In genomic region chr1:92733732-92734131, GRCm38 (mm10) we compare ENCODE assay signal across 31 mouse cellular contexts.
A peak's percentile ranks its signal among the peaks of the same experiment; 100 is the strongest.
DNase-seq lines count a peak whose midpoint lies in the region; ATAC-seq and TF ChIP-seq lines count a peak whose summit lies in the region.
"Had no signal": no experiment of that assay in that cellular context is flagged by ENCODE, and none has a peak within 500 bp of the region (broad histone marks: within the 10 kb centered on the region; RNA-seq: fewer than 3 reads in every experiment).

No protein-coding gene starts in this region.

- ATAC-seq in forebrain, embryonic 12.5 days (ENCODE audit: low FRiP score), result no peak
- ATAC-seq in forebrain, postnatal 0 days, result peak; percentile 30; the same call in 1 of the 2 replicates
- ATAC-seq: activated CD4-positive, CD25-positive, alpha-beta regulatory T cell, adult 4 months; intestine, embryonic 16.5 days had no signal

- TF ChIP-seq CTCF in layer of hippocampus, adult 2 months (conservative IDR thresholded peaks at IDR 0.05), result no peak
- no peak for TF ChIP-seq CTCF in forebrain, postnatal 0 days (IDR thresholded peaks at IDR 0.05; ENCODE audit: low read depth)

- H3K36me3 ChIP-seq in forebrain, embryonic 12.5 days (replicated peaks), result no peaks in the 10 kb centered on the region
- no peaks in the 10 kb centered on the region for H3K36me3 ChIP-seq in forebrain, postnatal 0 days (ENCODE audit: insufficient read depth)
- H3K36me3 ChIP-seq: embryonic facial prominence, embryonic 12.5 days; heart, embryonic 15.5 days; hindbrain, embryonic 15.5 days; limb, embryonic 10.5 days; limb, embryonic 15.5 days had no signal

- H3K4me2 ChIP-seq in forebrain, embryonic 12.5 days, result no peak overlapping the region
- no peak overlapping the region for H3K4me2 ChIP-seq in forebrain, postnatal 0 days (ENCODE audit: low read depth)
- H3K4me2 ChIP-seq: embryonic facial prominence, embryonic 12.5 days; heart, embryonic 15.5 days; hindbrain, embryonic 15.5 days; limb, embryonic 15.5 days had no signal

- H3K27me3 ChIP-seq in forebrain, embryonic 12.5 days, result no peaks in the 10 kb centered on the region
- H3K27me3 ChIP-seq in forebrain, postnatal 0 days (ENCODE audit: insufficient read depth, low read length), result no peaks in the 10 kb centered on the region
- H3K27me3 ChIP-seq: embryonic facial prominence, embryonic 12.5 days; hindbrain, embryonic 15.5 days; limb, embryonic 15.5 days had no signal

- H3K9me3 ChIP-seq in forebrain, embryonic 12.5 days, result no peaks in the 10 kb centered on the region
- no peaks in the 10 kb centered on the region for H3K9me3 ChIP-seq in forebrain, postnatal 0 days (ENCODE audit: low read length)
- H3K9me3 ChIP-seq: embryonic facial prominence, embryonic 12.5 days; heart, embryonic 15.5 days; hindbrain, embryonic 15.5 days; limb, embryonic 10.5 days; limb, embryonic 15.5 days had no signal

- peak; percentile 27 to 28 for DNase-seq in cerebellum, postnatal 25 days
- DNase-seq in cerebellum, postnatal 4 days (ENCODE audit: low spot score in 2 of 2), result no peak
- no peak for DNase-seq in layer of hippocampus, adult 2 months (ENCODE audit: low spot score in 2 of 2)
- no peak for DNase-seq in layer of hippocampus, postnatal 25 days (ENCODE audit: extremely low spot score in 1 of 2, low spot score in 1 of 2)
- peak; percentile 40 for DNase-seq in forebrain, postnatal 0 days
- no peak for DNase-seq in gastrocnemius, adult 8-10 months (ENCODE audit: low spot score in 2 of 2)
- DNase-seq in liver, result no peak
- DNase-seq: adrenal gland, adult 2 months; adrenal gland, postnatal 36 days; cerebellum, adult 8-10 months; cerebellum, postnatal 36 days; embryo, embryonic 11 days; gastrocnemius, postnatal 14 days; kidney, adult 8-10 months; kidney, postnatal 4 days; lung, adult 2 months; lung, postnatal 10 days; right cerebral cortex, adult 18-20 months; thymus, adult 2 months; thymus, postnatal 36 days had no signal

- H3K27ac ChIP-seq in layer of hippocampus, adult 2 months, result peak overlapping the region; percentile 29; the same call in 1 of the 2 replicates
- peak overlapping the region; percentile 77 for H3K27ac ChIP-seq in forebrain, embryonic 12.5 days
- H3K27ac ChIP-seq in forebrain, postnatal 0 days (ENCODE audit: low read depth, low read length), result peak overlapping the region; percentile 54
- H3K27ac ChIP-seq: embryonic facial prominence, embryonic 12.5 days; heart, embryonic 15.5 days; hindbrain, embryonic 15.5 days; kidney, postnatal 0 days; limb, embryonic 10.5 days; limb, embryonic 15.5 days; liver, embryonic 14.5 days; macrophage had no signal

- H3K4me3 ChIP-seq in layer of hippocampus, adult 2 months, result no peak overlapping the region
- H3K4me3 ChIP-seq in forebrain, embryonic 12.5 days (replicated peaks), result no peak overlapping the region
- no peak overlapping the region for H3K4me3 ChIP-seq in forebrain, postnatal 0 days (ENCODE audit: low read depth, low read length)
- H3K4me3 ChIP-seq: embryonic facial prominence, embryonic 12.5 days; heart, embryonic 15.5 days; hindbrain, embryonic 15.5 days; limb, embryonic 10.5 days; limb, embryonic 15.5 days had no signal

- no peak overlapping the region for H3K9ac ChIP-seq in forebrain, embryonic 12.5 days
- H3K9ac ChIP-seq in forebrain, postnatal 0 days, result no peak overlapping the region
- H3K9ac ChIP-seq: embryonic facial prominence, embryonic 12.5 days; heart, embryonic 15.5 days; hindbrain, embryonic 15.5 days; limb, embryonic 15.5 days; liver, embryonic 14.5 days had no signal

- 37% methylated on average over 8 of the region's 8 CpGs for WGBS in forebrain, embryonic 12.5 days
- 11% methylated on average over 8 of the region's 8 CpGs for WGBS in forebrain, postnatal 0 days

- H3K4me1 ChIP-seq in forebrain, embryonic 12.5 days, result peaks cover 47% of the 10 kb centered on the region
- peaks cover 21% of the 10 kb centered on the region for H3K4me1 ChIP-seq in forebrain, postnatal 0 days (ENCODE audit: insufficient read depth)

Comparison
In these comparisons a context has a peak if more than half of its experiments do, and no peak if none do; other contexts are left out.
1. DNase-seq: peak in cerebellum, postnatal 25 days (2 of 2) and forebrain, postnatal 0 days (single experiment); none in cerebellum, postnatal 4 days (0 of 2), layer of hippocampus, adult 2 months (0 of 2), layer of hippocampus, postnatal 25 days (0 of 2), gastrocnemius, adult 8-10 months (0 of 2) and liver (single experiment).
2. Peak in every context shown above with its lines, with median percentiles within 50 percentile points of each other: H3K27ac ChIP-seq.